ENCODE assay signal across 8 mouse cellular contexts in genomic region chr13:81944047-81944446, GRCm38 (mm10).
DNase-seq lines count a peak whose midpoint lies in the region; ATAC-seq lines count a peak whose summit lies in the region.

No protein-coding gene starts in this region.

- H3K9ac ChIP-seq in midbrain, embryonic 14.5 days (replicated peaks; ENCODE audit: low read length) = peak overlapping the region; percentile 37; the same call in 1 of the 2 replicates

- no peaks in the 10 kb centered on the region for H3K27me3 ChIP-seq in limb, embryonic 10.5 days (ENCODE audit: low read depth, poor library complexity, severe bottlenecking)
- no peaks in the 10 kb centered on the region for H3K27me3 ChIP-seq in midbrain, embryonic 14.5 days (ENCODE audit: control insufficient read depth, insufficient read depth, low read length)

- H3K36me3 ChIP-seq in limb, embryonic 10.5 days = no peaks in the 10 kb centered on the region
- no peaks in the 10 kb centered on the region for H3K36me3 ChIP-seq in midbrain, embryonic 14.5 days (ENCODE audit: control insufficient read depth, insufficient read depth, low read length)

- peaks cover 9% of the 10 kb centered on the region for H3K4me1 ChIP-seq in limb, embryonic 10.5 days
- peaks cover 9% of the 10 kb centered on the region for H3K4me1 ChIP-seq in midbrain, embryonic 14.5 days (ENCODE audit: control insufficient read depth, insufficient read depth, low read length)

- peak overlapping the region; percentile 61 for H3K4me2 ChIP-seq in midbrain, embryonic 14.5 days (ENCODE audit: low read length)

- DNase-seq in adrenal gland, postnatal 14 days = peak; percentile 89
- peak; percentile 71 for DNase-seq in embryo, embryonic 11.5 days (ENCODE audit: low read depth, low spot score)
- peak; percentile 64 for DNase-seq in kidney, adult 18-20 months
- peak; percentile 86 for DNase-seq in limb, embryonic 10.5 days (ENCODE audit: low spot score)
- peak; percentile 97 for DNase-seq in midbrain, embryonic 14.5 days
- DNase-seq in spleen, adult 18-20 months = peak; percentile 10 to 71

- 16% methylated on average over 9 of the region's 9 CpGs for WGBS in limb, embryonic 10.5 days
- 12% methylated on average over 9 of the region's 9 CpGs for WGBS in midbrain, embryonic 14.5 days

- peak overlapping the region; percentile 28; the same call in 1 of the 2 replicates for H3K4me3 ChIP-seq in limb, embryonic 10.5 days
- peak overlapping the region; percentile 35 for H3K4me3 ChIP-seq in midbrain, embryonic 14.5 days (replicated peaks; ENCODE audit: low read depth, low read length)

- ATAC-seq in granulocyte monocyte progenitor cell, adult 5-6 weeks (replicated peaks; ENCODE audit: poor library complexity, severe bottlenecking) = peak; percentile 85
- ATAC-seq in midbrain, embryonic 14.5 days (ENCODE audit: low FRiP score, low TSS enrichment) = peak; percentile 91
- ATAC-seq in monocyte, adult 5-6 weeks (replicated peaks; ENCODE audit: insufficient number of reproducible peaks, low FRiP score, low TSS enrichment, poor library complexity, severe bottlenecking) = no peak

- no peak overlapping the region for H3K27ac ChIP-seq in limb, embryonic 10.5 days
- no peak overlapping the region; the same call in 1 of the 2 replicates for H3K27ac ChIP-seq in midbrain, embryonic 14.5 days (replicated peaks; ENCODE audit: low read depth, low read length)

- no peaks in the 10 kb centered on the region for H3K9me3 ChIP-seq in limb, embryonic 10.5 days (replicated peaks)
- no peaks in the 10 kb centered on the region for H3K9me3 ChIP-seq in midbrain, embryonic 14.5 days (ENCODE audit: control insufficient read depth, low read length)

Comparison
In these comparisons a context has a peak if more than half of its experiments do, and no peak if none do; other contexts are left out.
1. DNase-seq: peak in every context shown above with its lines; median percentile 97 in midbrain, embryonic 14.5 days; 89 in adrenal gland, postnatal 14 days; 86 in limb, embryonic 10.5 days; 71 in embryo, embryonic 11.5 days; 64 in kidney, adult 18-20 months; 40 in spleen, adult 18-20 months.